Mouse (Mus musculus) lung, postnatal 0 days (tissue): ENCODE results near the gene Prkag1.

Experiments
- CTCF ChIP-seq: IDR thresholded peaks from 2 replicates; pipeline ENCODE4 v1.5.1; 2016; ENCODE audit warnings: antibody characterized with exemption, mild to moderate bottlenecking
- EP300 ChIP-seq: IDR thresholded peaks from 2 replicates; pipeline ENCODE4 v1.6.1; 2016; ENCODE audit warnings: antibody characterized with exemption, mild to moderate bottlenecking, control low read depth

- TF ChIP-seq CTCF, result no peak
- no peak for TF ChIP-seq EP300
Measured at GRCm38 (mm10) chr15:98868346-98869063, 37.2 kb upstream of the Prkag1 start.
